Comparison of ENCODE assay signal across 10 mouse cellular contexts in the genomic region with DNA sequence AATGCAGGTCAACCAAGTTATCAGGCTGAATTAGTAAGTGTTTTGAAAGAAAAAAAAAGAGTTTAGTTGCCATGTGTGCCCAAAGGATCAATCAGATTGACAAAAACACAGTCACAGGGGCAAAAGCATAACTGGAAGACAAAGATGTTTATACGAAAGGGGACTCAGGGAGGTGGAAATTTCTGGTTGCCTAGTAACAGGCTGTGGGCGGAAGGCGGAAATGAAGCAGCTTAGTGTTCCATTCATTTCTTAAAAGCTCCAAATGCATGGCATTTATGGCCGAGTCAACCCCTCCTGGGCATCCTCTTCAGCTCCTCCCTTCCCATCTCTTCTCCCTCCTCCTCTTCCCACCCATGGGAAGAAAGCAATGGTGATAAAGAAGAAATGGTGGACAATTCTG. TPM values are rescaled to one million over a fixed set of nuclear protein-coding genes. Genes with fewer than 3 reads are reported as not detected.
DNase-seq lines count a peak whose midpoint lies in the region; ATAC-seq and TF ChIP-seq lines count a peak whose summit lies in the region.
"Had no signal": no experiment of that assay in that cellular context is flagged by ENCODE, and none has a peak within 500 bp of the region (broad histone marks: within the 10 kb centered on the region; RNA-seq: fewer than 3 reads in every experiment).

No protein-coding gene starts in this region.

- TF ChIP-seq POLR2A in lung, adult 2 months (IDR thresholded peaks at IDR 0.05; ENCODE audit: borderline replicate concordance, extremely low read depth, low read depth, low read length) = no peak

- intact Hi-C loops in left cerebral cortex, postnatal 14 days (cut with DNase I) = no loop called here

- ATAC-seq in forebrain, embryonic 14.5 days = peak; percentile 57; the same call in 1 of the 2 replicates
- ATAC-seq in kidney, embryonic 15.5 days (replicated peaks; ENCODE audit: low FRiP score) = no peak

- H3K27me3 ChIP-seq in forebrain, embryonic 14.5 days (replicated peaks; ENCODE audit: control insufficient read depth, insufficient read depth, low read length) = no peaks in the 10 kb centered on the region
- no peaks in the 10 kb centered on the region for H3K27me3 ChIP-seq in kidney, embryonic 15.5 days
- H3K27me3 ChIP-seq: heart, embryonic 13.5 days; limb, embryonic 15.5 days had no signal

- no peaks in the 10 kb centered on the region for H3K4me1 ChIP-seq in lung, adult 2 months (ENCODE audit: control insufficient read depth, insufficient read depth, low read length)
- H3K4me1 ChIP-seq in forebrain, embryonic 14.5 days (ENCODE audit: control insufficient read depth, insufficient read depth, low read length) = peaks cover 10% of the 10 kb centered on the region
- H3K4me1 ChIP-seq in kidney, embryonic 15.5 days = peaks cover 5% of the 10 kb centered on the region; the same call in 1 of the 2 replicates
- H3K4me1 ChIP-seq: heart, embryonic 13.5 days; limb, embryonic 15.5 days had no signal

- 28% methylated on average over 4 of the region's 4 CpGs for WGBS in lung, adult 2 months
- 3% methylated on average over 4 of the region's 4 CpGs for WGBS in forebrain, embryonic 14.5 days
- 21% methylated on average over 4 of the region's 4 CpGs for WGBS in kidney, embryonic 15.5 days

- H3K27ac ChIP-seq in forebrain, embryonic 14.5 days (ENCODE audit: low read depth, low read length) = no peak overlapping the region
- no peak overlapping the region for H3K27ac ChIP-seq in kidney, embryonic 15.5 days
- H3K27ac ChIP-seq: heart, embryonic 13.5 days; limb, embryonic 15.5 days had no signal

- DNase-seq in lung, postnatal 10 days = peak; percentile 18
- DNase-seq in lung, adult 2 months = no peak
- peak; percentile 71 for DNase-seq in forebrain, embryonic 14.5 days (ENCODE audit: low spot score)
- DNase-seq in left cerebral cortex, postnatal 14 days (ENCODE audit: low spot score in 2 of 2) = peak; percentile 69 to 77
- peak; percentile 51 to 62 for DNase-seq in right cerebral cortex, postnatal 36 days (ENCODE audit: low spot score in 2 of 2)
- no peak for DNase-seq in ovary, postnatal 10 days (ENCODE audit: low spot score)
- DNase-seq in gastrocnemius, adult 8-10 months (ENCODE audit: low spot score in 2 of 2) = no peak

- no peak overlapping the region for H3K4me3 ChIP-seq in lung, adult 2 months (replicated peaks; ENCODE audit: extremely low read depth, low read depth, low read length)
- H3K4me3 ChIP-seq in forebrain, embryonic 14.5 days (ENCODE audit: low read depth, low read length) = no peak overlapping the region
- no peak overlapping the region for H3K4me3 ChIP-seq in kidney, embryonic 15.5 days (replicated peaks)
- H3K4me3 ChIP-seq: heart, embryonic 13.5 days; limb, embryonic 15.5 days had no signal

- H3K4me2 ChIP-seq in forebrain, embryonic 14.5 days (ENCODE audit: low read length) = no peak overlapping the region
- H3K4me2 ChIP-seq in kidney, embryonic 15.5 days = no peak overlapping the region
- H3K4me2 ChIP-seq: heart, embryonic 13.5 days; limb, embryonic 15.5 days had no signal

- TF ChIP-seq CTCF in lung, adult 2 months (IDR thresholded peaks at IDR 0.05; ENCODE audit: insufficient read depth, low read length) = no peak

- H3K9me3 ChIP-seq in forebrain, embryonic 14.5 days (replicated peaks; ENCODE audit: control insufficient read depth, low read length) = no peaks in the 10 kb centered on the region
- no peaks in the 10 kb centered on the region for H3K9me3 ChIP-seq in kidney, embryonic 15.5 days (replicated peaks)
- H3K9me3 ChIP-seq: heart, embryonic 13.5 days; limb, embryonic 15.5 days had no signal

- H3K9ac ChIP-seq in forebrain, embryonic 14.5 days (ENCODE audit: low read length) = no peak overlapping the region
- H3K9ac ChIP-seq in kidney, embryonic 15.5 days = no peak overlapping the region
- H3K9ac ChIP-seq: heart, embryonic 13.5 days; limb, embryonic 15.5 days had no signal

- H3K36me3 ChIP-seq in forebrain, embryonic 14.5 days (ENCODE audit: control insufficient read depth, insufficient read depth, low read length) = no peaks in the 10 kb centered on the region
- H3K36me3 ChIP-seq in kidney, embryonic 15.5 days = no peaks in the 10 kb centered on the region
- H3K36me3 ChIP-seq: heart, embryonic 13.5 days; limb, embryonic 15.5 days had no signal

RNA-seq across cellular contexts. Expression of gene Tmprss7, which starts 3.3 kb away (rescaled TPM):
- polyA plus RNA-seq in lung, adult 2 months (2012; rRNA removed) = 0.06 TPM in 1 of 2 replicates, not detected in the other
- 0.41 and 0.73 TPM in 2 replicates for polyA plus RNA-seq in forebrain, embryonic 14.5 days (2014; fragmentation: Nextera tagmentation; extraction: Ambion mirVana)
- 1 to 10 TPM; 5.2 to 8.5 TPM for total RNA-seq in left cerebral cortex, postnatal 14 days (2021)
- polyA plus RNA-seq in kidney, embryonic 15.5 days (2015; fragmentation: Nextera tagmentation; extraction: Ambion mirVana) = 0.09 TPM in 1 of 2 replicates, not detected in the other
- not detected for total RNA-seq in gastrocnemius, adult 8-10 months (2022)

RNA-seq across cellular contexts. Expression of gene Tagln3, which starts 34.2 kb away (rescaled TPM):
- 0.58 and 1.1 TPM in 2 replicates for polyA plus RNA-seq in lung, adult 2 months (2012; rRNA removed)
- 538 and 598 TPM in 2 replicates for polyA plus RNA-seq in forebrain, embryonic 14.5 days (2014; fragmentation: Nextera tagmentation; extraction: Ambion mirVana)
- total RNA-seq in left cerebral cortex, postnatal 14 days (2021) = 100 to 1,000 TPM; 302 to 304 TPM
- 7.9 and 13.4 TPM in 2 replicates for polyA plus RNA-seq in kidney, embryonic 15.5 days (2015; fragmentation: Nextera tagmentation; extraction: Ambion mirVana)
- total RNA-seq in gastrocnemius, adult 8-10 months (2022) = under 1 TPM; 0.38 to 0.75 (median 0.65) TPM

RNA-seq across cellular contexts. Expression of gene BC016579, which starts 36.3 kb away (rescaled TPM):
- polyA plus RNA-seq in lung, adult 2 months (2012; rRNA removed) = 0.05 and 0.17 TPM in 2 replicates
- polyA plus RNA-seq in forebrain, embryonic 14.5 days (2014; fragmentation: Nextera tagmentation; extraction: Ambion mirVana) = not detected in 2 replicates
- under 1 TPM; 0.15 to 0.21 TPM for total RNA-seq in left cerebral cortex, postnatal 14 days (2021)
- 0.23 and 0.30 TPM in 2 replicates for polyA plus RNA-seq in kidney, embryonic 15.5 days (2015; fragmentation: Nextera tagmentation; extraction: Ambion mirVana)
- not detected for total RNA-seq in gastrocnemius, adult 8-10 months (2022)
- polyA plus RNA-seq: heart, embryonic 13.5 days had no signal

RNA-seq across cellular contexts. Expression of gene Abhd10, which starts 52.6 kb away (rescaled TPM):
- 5.4 and 7.2 TPM in 2 replicates for polyA plus RNA-seq in lung, adult 2 months (2012; rRNA removed)
- polyA plus RNA-seq in forebrain, embryonic 14.5 days (2014; fragmentation: Nextera tagmentation; extraction: Ambion mirVana) = 38.4 and 41.2 TPM in 2 replicates
- total RNA-seq in left cerebral cortex, postnatal 14 days (2021) = 10 to 100 TPM; 20.1 to 22.5 TPM
- polyA plus RNA-seq in kidney, embryonic 15.5 days (2015; fragmentation: Nextera tagmentation; extraction: Ambion mirVana) = 36.9 and 39.3 TPM in 2 replicates
- total RNA-seq in gastrocnemius, adult 8-10 months (2022) = 10 to 100 TPM; 11.1 to 14.1 (median 13.0) TPM

Comparison
In these comparisons a context has a peak if more than half of its experiments do, and no peak if none do; other contexts are left out.
1. DNase-seq: peak in lung, postnatal 10 days (single experiment), forebrain, embryonic 14.5 days (single experiment), left cerebral cortex, postnatal 14 days (2 of 2) and right cerebral cortex, postnatal 36 days (2 of 2); none in lung, adult 2 months (single experiment), ovary, postnatal 10 days (single experiment) and gastrocnemius, adult 8-10 months (0 of 2).
2. RNA of gene Tagln3, which starts 34.2 kb away (polyA plus RNA-seq): 538 to 598 TPM in forebrain, embryonic 14.5 days; 7.9 to 13.4 TPM in kidney, embryonic 15.5 days and 0.58 to 1.1 TPM in lung, adult 2 months; every median in the first group is over 10 times any median in the second.